Mouse (Mus musculus): ENCODE results near the gene Gpr33. TPM values are rescaled to one million over a fixed set of nuclear protein-coding genes. Genes with fewer than 3 reads are reported as not detected.

Gpr33 gene
- total RNA-seq, 1 experiment from 2014 or later = not detected

DNA sequence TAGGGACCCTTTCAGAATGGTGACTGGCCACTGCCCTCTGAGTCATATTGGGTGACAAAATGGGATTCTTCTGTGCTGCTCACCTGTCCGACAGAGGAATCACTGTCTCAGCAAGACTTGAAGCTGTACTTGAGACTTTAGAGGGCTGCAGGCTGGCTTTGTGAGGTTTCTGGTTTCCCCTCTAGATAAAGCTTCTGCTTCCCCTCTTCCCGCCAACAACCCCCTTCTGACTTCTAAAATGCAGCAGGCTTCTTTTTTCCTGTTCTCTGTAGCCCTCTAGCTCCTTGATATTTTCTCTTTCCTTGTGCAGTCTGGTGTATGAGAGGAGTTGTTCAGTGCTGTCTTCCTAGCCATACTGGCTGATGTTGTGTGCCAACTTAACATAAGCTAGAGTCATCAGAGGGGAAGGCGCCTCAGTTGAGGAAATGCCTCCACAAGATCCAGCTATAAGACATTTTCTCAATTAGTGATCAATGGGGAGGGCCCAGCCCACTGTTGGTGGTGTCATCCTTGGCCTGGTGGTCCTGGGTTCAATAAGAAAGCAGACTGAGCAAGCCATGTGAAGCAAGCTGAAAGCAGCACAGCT is 42.6 kb downstream of the Gpr33 start:
- DNase-seq = no peak

DNA sequence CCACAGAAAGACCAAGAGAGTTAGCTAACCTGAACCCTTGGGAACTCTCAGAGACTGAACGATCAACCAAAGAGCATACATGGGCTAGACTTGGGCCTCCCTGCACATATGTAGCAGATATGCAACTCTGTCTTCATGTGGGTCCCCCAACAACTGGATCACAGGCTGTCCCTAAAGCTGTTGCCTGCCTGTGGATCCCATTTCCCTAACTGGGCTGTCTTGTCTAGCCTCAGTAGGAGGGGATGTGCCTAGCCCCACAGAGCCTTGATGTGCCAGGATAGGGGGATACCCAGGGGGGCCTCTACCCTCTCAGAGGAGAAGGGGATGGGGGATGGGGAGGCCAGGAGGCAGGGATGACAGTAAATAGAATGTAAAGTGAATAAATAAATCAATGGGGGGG is 44.2 kb downstream of the Gpr33 start:
- no peak for DNase-seq

DNA sequence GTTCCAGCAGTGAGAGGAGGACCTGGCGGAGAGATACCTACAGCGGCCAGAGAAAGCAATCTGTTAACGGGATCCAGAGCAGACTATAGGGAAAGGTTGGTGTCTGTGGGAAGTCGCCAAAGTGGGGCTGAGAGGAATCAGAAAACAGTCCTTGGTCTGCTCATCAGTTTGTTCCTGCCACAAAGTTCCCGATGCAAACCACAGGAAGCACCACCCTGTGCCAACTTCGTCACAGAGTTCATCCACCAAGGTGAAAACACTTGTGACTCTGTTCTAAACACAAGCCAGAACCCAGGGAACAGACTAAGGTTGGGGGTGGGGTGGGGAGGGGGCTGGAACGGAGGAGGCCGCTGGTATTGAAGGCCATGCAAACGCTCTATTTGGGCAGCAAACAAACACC is 51.3 kb downstream of the Gpr33 start:
- DNase-seq = no peak

DNA sequence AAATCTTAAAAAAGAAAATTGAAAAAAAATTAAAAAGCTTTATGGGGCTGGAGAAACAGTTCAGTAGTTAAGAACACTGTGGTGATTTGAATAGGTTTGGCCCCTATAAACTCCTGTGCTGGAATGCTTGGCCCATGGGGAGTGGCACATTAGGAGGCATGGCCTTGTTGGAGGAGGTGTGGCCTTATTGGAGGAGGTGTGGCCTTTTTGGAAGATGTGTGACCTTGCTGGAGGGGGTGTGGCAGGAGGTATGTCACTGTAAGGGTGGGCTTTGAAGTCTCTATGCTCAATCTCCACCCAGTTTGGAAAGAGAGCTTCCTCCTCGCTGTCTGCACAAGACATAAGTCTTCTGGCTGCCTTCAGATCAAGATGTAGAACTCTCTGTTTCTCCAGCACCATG is 53.5 kb downstream of the Gpr33 start:
- DNase-seq = no peak

Other genes with a start within 250 kb of the Gpr33 start
- gene Hectd1, start 198.5 kb downstream of the Gpr33 start, total RNA-seq (2021) = 92.9 and 94.0 TPM in 2 replicates
- gene Heatr5a, start 56.7 kb downstream of the Gpr33 start, total RNA-seq (2021) = 16.7 and 18.0 TPM in 2 replicates
- gene Dtd2, start 21.6 kb downstream of the Gpr33 start, total RNA-seq (2021) = 16.5 and 18.4 TPM in 2 replicates
- 12.8 and 14.7 TPM in 2 replicates for gene Nubpl, start 69.7 kb upstream of the Gpr33 start, total RNA-seq (2021)